Mouse (Mus musculus) limb, embryonic 11.5 days (tissue): Measurements from ENCODE around the gene Tmeff2. TPM values are rescaled to one million over a fixed set of nuclear protein-coding genes. Genes with fewer than 3 reads are reported as not detected.

ENCODE experiments used
- ATAC-seq: fragments of 200-750 bp; cut with Nextera tagmentation; 2 replicates; pipeline ENCODE4 v1.8.0; 2017; ENCODE audit warnings: low read depth; ENCODE audit not compliant: insufficient number of reproducible peaks, low FRiP score, low TSS enrichment
- DNase-seq: peaks from one replicate; pipeline ENCODE4 v3.0.0-alpha.2; 2015; ENCODE audit warnings: low spot score
- H3K27ac ChIP-seq: fragments of 300-500 bp; sonication (generic); replicated peaks from 2 replicates; pipeline ENCODE4 v1.5.1; 2014; ENCODE audit warnings: low read depth, mild to moderate bottlenecking, low read length
- H3K27me3 ChIP-seq: fragments of 300-500 bp; sonication (generic); 2 replicates; pipeline ENCODE4 v1.6.1; 2014; ENCODE audit warnings: mild to moderate bottlenecking, low read length, mixed read lengths; ENCODE audit not compliant: control insufficient read depth, insufficient read depth
- H3K36me3 ChIP-seq: fragments of 300-500 bp; sonication (generic); 2 replicates; pipeline ENCODE4 v1.6.1; 2014; ENCODE audit warnings: mild to moderate bottlenecking, low read length, moderate library complexity, mixed read lengths; ENCODE audit not compliant: control insufficient read depth, insufficient read depth
- H3K4me1 ChIP-seq: fragments of 300-500 bp; sonication (generic); 2 replicates; pipeline ENCODE4 v1.6.1; 2014; ENCODE audit warnings: low read length, mixed read lengths; ENCODE audit not compliant: control insufficient read depth, insufficient read depth
- H3K4me2 ChIP-seq: fragments of 300-500 bp; sonication (generic); 2 replicates; pipeline ENCODE4 v1.6.1; 2014; ENCODE audit warnings: low read depth, mild to moderate bottlenecking, moderate library complexity; ENCODE audit not compliant: severe bottlenecking
- H3K4me3 ChIP-seq: fragments of 300-500 bp; sonication (generic); 2 replicates; pipeline ENCODE4 v1.5.1; 2014; ENCODE audit warnings: low read depth, low read length
- H3K9ac ChIP-seq: fragments of 300-500 bp; sonication (generic); 2 replicates; pipeline ENCODE4 v1.6.1; 2014; ENCODE audit warnings: mild to moderate bottlenecking, low read length
- H3K9me3 ChIP-seq: fragments of 300-500 bp; sonication (generic); 2 replicates; pipeline ENCODE4 v1.6.1; 2016; ENCODE audit warnings: low read length; ENCODE audit not compliant: control insufficient read depth
- WGBS: fragments of 180-500 bp; shearing (Covaris S2); extraction: QIAGEN DNeasy Blood & Tissue Kit; methylation state at CpG from one replicate; pipeline ENCODE4 v1.1.7; 2014; 5-methylcytosine and 5-hydroxymethylcytosine counted together
- polyA plus RNA-seq: library from polyadenylated mRNA; unstranded; fragments of >200 nt; fragmentation: Nextera tagmentation; extraction: Ambion mirVana; gene quantifications from 2 replicates; pipeline ENCODE4 v1.2.1, GENCODE M21; 2014

The Tmeff2 gene
- polyA plus RNA-seq, 1 experiment from 2014 or later = 3.5 TPM

GRCm38 (mm10) chr1:50928776-50929175 is 28.3 kb downstream of the Tmeff2 start:
- Histone ChIP-seq H3K4me3 (no peak overlapping the region), H3K4me2 (no peak overlapping the region), H3K27me3 (peaks cover 20% of the 10 kb centered on the region), H3K9me3 (no peaks in the 10 kb centered on the region), H3K27ac (no peak overlapping the region), H3K36me3 (no peaks in the 10 kb centered on the region), H3K9ac (no peak overlapping the region), H3K4me1 (0 out of 2 replicates have a peak, but pooled peaks cover 4% of the 10 kb centered on the region)
- no peak for DNase-seq
- ATAC-seq = no peak
- 20% methylated on average over 3 of the region's 3 CpGs for WGBS

DNA sequence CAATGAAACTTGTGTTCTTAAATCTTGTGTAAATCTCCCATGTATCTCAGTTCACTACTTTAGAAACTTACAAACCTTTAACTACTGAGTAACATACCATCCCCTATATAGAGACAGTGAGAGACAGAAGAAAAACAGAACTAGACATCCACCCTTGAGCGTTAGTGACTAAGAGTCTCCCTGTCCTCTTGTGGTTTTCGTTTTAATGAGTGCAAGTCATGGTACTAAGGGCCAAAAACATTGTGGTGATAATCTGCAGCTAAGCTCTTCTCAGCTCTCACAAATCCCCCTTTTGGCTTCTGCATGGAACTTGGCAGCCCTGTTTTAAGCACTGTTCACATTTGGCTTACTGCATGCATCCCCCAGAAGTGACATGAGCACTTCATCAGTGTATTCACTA is 34.6 kb downstream of the Tmeff2 start:
- ATAC-seq (no peak), DNase-seq (no peak)
- Histone ChIP-seq H3K9me3 (no peaks in the 10 kb centered on the region), H3K36me3 (no peaks in the 10 kb centered on the region), H3K27ac (no peak overlapping the region), H3K4me1 (no peaks in the 10 kb centered on the region), H3K4me3 (no peak overlapping the region), H3K9ac (no peak overlapping the region), H3K27me3 (no peaks in the 10 kb centered on the region), H3K4me2 (no peak overlapping the region)
- 75% methylated on average over 2 of the region's 2 CpGs for WGBS

GRCm38 (mm10) chr1:50935484-50935883 is 35.0 kb downstream of the Tmeff2 start:
- ATAC-seq (no peak), DNase-seq (no peak)
- no peak overlapping the region for H3K9ac ChIP-seq
- H3K9me3 ChIP-seq = no peaks in the 10 kb centered on the region
- H3K27ac ChIP-seq = no peak overlapping the region
- 89% methylated on average over 2 of the region's 2 CpGs for WGBS
- H3K4me1 ChIP-seq = no peaks in the 10 kb centered on the region
- no peaks in the 10 kb centered on the region for H3K36me3 ChIP-seq
- H3K4me2 ChIP-seq = no peak overlapping the region
- H3K4me3 ChIP-seq = no peak overlapping the region
- no peaks in the 10 kb centered on the region for H3K27me3 ChIP-seq

DNA sequence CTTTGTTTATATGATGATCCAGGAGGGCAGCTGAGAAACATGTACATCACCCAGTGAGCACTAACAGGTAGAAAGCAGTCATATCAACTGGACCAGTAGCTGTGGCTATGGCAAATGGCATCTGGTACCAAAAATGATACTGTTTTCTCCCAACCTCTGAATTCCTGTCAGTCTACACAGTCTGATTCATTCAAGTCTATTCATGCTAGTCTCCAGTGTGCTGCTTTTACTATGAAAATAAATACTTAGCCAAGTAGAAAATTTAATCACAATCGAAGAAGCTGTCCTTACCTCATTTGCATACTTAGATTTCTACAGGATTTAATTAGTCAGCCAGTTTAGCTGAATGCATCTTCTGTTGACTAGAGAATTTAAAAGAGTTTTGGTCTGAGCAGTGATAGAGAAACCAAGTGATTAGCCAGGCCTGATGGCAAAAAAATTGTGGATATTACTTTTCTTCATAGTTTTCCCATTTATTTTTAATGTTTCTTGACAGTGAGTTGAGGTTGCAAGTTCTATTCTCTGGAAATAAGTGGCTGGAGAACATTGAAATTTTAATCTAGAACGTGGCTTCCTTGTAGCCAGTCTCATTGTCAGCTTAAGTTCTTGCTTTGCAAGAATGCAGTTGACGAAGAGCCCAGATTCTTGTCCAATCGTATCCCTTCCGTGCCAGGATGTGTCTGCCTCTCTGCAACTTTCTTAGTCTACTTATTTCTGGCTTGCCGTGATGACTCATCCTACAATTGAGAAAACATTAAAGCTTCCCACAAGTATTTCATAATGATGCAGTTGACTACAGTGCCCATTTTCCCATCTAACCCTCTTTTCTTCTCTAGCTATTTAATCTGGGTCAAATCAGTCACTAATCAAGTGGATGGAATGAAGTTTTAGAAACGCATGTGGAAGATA is 39.9 kb downstream of the Tmeff2 start:
- Histone ChIP-seq H3K4me3 (no peak overlapping the region), H3K27ac (no peak overlapping the region), H3K9ac (no peak overlapping the region), H3K27me3 (no peaks in the 10 kb centered on the region), H3K4me1 (no peaks in the 10 kb centered on the region), H3K4me2 (no peak overlapping the region), H3K9me3 (no peaks in the 10 kb centered on the region), H3K36me3 (no peaks in the 10 kb centered on the region)
- 90% methylated on average over 7 of the region's 7 CpGs for WGBS
- ATAC-seq = no peak
- DNase-seq = no peak

GRCm38 (mm10) chr1:50948575-50948974 is 48.1 kb downstream of the Tmeff2 start:
- Histone ChIP-seq H3K4me3 (no peak overlapping the region), H3K4me2 (no peak overlapping the region), H3K9ac (no peak overlapping the region), H3K4me1 (no peaks in the 10 kb centered on the region), H3K27me3 (no peaks in the 10 kb centered on the region), H3K9me3 (no peaks in the 10 kb centered on the region), H3K36me3 (no peaks in the 10 kb centered on the region), H3K27ac (no peak overlapping the region)
- no peak for DNase-seq
- no peak for ATAC-seq
- 77% methylated on average over 1 of the region's 1 CpGs for WGBS

DNA sequence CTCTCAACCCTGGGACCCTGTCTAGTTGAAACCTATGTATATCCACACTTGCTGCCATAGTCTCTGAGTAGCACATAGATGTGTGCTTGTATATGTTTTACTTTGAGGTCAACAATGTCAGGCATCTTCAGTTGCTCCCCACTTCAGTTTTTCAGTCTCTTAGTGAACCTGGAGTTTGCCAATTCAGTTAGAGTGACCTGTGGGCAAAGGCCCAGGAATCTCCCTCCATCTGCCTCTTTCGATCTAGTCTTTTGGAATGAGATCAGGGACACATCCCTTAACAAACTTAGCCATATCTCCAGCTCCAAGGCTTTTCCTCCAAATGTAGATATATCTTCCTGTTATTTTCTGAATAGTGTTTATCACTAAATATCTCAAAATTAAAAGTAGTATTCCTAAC is 58.4 kb downstream of the Tmeff2 start:
- Histone ChIP-seq H3K27ac (no peak overlapping the region), H3K9ac (no peak overlapping the region), H3K4me2 (no peak overlapping the region), H3K4me3 (no peak overlapping the region), H3K4me1 (no peaks in the 10 kb centered on the region), H3K36me3 (no peaks in the 10 kb centered on the region), H3K9me3 (no peaks in the 10 kb centered on the region), H3K27me3 (no peaks in the 10 kb centered on the region)
- DNase-seq (no peak), ATAC-seq (no peak)
- WGBS = 89% methylated on average over 1 of the region's 1 CpGs

DNA sequence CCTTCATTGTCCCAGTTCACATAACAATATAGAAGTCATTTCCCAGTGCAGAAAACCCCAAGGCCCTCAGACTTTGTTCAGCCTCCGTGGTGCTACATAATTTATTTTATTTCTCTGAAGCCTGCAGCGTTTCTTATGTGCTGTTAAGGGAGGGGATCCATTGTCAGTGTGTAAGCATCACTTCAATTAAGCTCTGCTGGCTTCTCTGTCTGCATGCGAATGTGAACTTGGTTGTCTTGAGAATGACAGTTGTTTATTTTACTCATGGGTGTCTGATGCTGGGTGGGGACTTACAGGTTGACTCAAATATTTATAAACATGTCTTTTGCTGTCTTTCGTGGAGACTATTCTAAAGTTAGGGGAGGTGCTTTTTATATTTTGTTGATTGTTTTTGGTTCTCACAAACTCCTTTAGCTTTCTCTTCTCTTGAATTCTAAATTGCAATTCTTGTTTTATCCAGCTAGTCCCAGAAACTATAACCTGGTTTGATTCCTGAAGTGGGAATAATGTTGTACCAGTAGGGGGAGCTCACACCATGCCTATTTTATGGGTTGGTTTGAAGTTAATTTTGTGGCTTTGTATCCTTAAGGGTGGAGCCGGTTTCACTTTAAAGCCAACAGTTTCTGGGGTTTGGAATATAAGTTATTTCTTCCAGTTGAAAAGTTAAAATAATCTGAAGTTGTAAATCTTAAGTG is 61.7 kb downstream of the Tmeff2 start:
- Histone ChIP-seq H3K9me3 (no peaks in the 10 kb centered on the region), H3K27ac (no peak overlapping the region), H3K36me3 (no peaks in the 10 kb centered on the region), H3K4me3 (no peak overlapping the region), H3K4me2 (no peak overlapping the region), H3K4me1 (no peaks in the 10 kb centered on the region), H3K27me3 (no peaks in the 10 kb centered on the region), H3K9ac (no peak overlapping the region)
- DNase-seq = peak; percentile 70
- 51% methylated on average over 5 of the region's 5 CpGs for WGBS
- no peak for ATAC-seq

DNA sequence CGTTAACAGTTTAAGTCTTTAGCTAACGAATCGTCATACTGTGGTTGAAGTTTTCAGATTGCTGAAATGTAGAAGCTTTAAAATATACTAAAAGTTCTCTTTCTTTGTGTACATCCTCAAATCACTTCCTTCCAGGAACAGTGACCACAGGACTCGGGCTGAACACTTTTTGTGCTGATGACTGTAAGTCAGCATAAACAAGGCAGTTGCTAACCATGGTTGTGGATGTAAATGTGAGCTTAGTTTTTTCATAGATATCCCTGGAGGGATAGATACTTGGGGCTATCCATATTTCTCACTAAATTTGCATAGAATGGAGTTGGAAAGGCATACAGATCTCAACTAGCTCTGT is 62.2 kb downstream of the Tmeff2 start:
- 63% methylated on average over 4 of the region's 4 CpGs for WGBS
- no peak overlapping the region for H3K4me3 ChIP-seq
- no peaks in the 10 kb centered on the region for H3K9me3 ChIP-seq
- H3K27me3 ChIP-seq = no peaks in the 10 kb centered on the region
- no peak overlapping the region for H3K4me2 ChIP-seq
- DNase-seq = no peak
- no peak for ATAC-seq
- H3K36me3 ChIP-seq = no peaks in the 10 kb centered on the region
- no peaks in the 10 kb centered on the region for H3K4me1 ChIP-seq
- no peak overlapping the region for H3K9ac ChIP-seq
- H3K27ac ChIP-seq = no peak overlapping the region
